Mouse (Mus musculus) lung, adult 2 months (tissue): Measurements from ENCODE around the gene Ero1l. TPM values are rescaled to one million over a fixed set of nuclear protein-coding genes. Genes with fewer than 3 reads are reported as not detected.

Experiments
- DNase-seq: peaks from one replicate; pipeline ENCODE4 v3.0.0; 2022
- H3K4me1 ChIP-seq: fragments of 200-500 bp; 2 replicates; pipeline ENCODE4 v1.6.1; 2011; ENCODE audit warnings: low read length; ENCODE audit not compliant: control insufficient read depth, insufficient read depth
- H3K4me3 ChIP-seq: fragments of 200-500 bp; replicated peaks from 2 replicates; pipeline ENCODE3; 2011; ENCODE audit warnings: low read depth, mild to moderate bottlenecking, control low read depth, low read length; ENCODE audit errors: extremely low read depth
- CTCF ChIP-seq: fragments of 200-500 bp; IDR thresholded peaks from 2 replicates; pipeline ENCODE4 v1.5.1; 2011; ENCODE audit warnings: mild to moderate bottlenecking, low read length, control low read depth; ENCODE audit not compliant: insufficient read depth
- POLR2A ChIP-seq: fragments of 200-500 bp; IDR thresholded peaks from 2 replicates; pipeline ENCODE4 v1.6.1; 2011; ENCODE audit warnings: low read depth, mild to moderate bottlenecking, control low read depth, low read length, borderline replicate concordance; ENCODE audit errors: extremely low read depth
- WGBS: fragments of 180-500 bp; shearing (Covaris S2); methylation state at CpG from one replicate; pipeline ENCODE4 v1.1.7; 2018; 5-methylcytosine and 5-hydroxymethylcytosine counted together
- polyA plus RNA-seq: library from polyadenylated mRNA; depleted of rRNA; stranded (reverse); fragments of >200 nt; gene quantifications from 2 replicates; pipeline ENCODE4 v1.2.3, GENCODE M21; 2012

The Ero1l gene
- polyA plus RNA-seq, 1 experiment = 11.0 TPM

GRCm38 (mm10) chr14:45325471-45325870 is 6.9 kb upstream of the Ero1l start:
- peak; percentile 18 for DNase-seq
- no peaks in the 10 kb centered on the region; the same call in 1 of the 2 replicates for H3K4me1 ChIP-seq
- no peak overlapping the region for H3K4me3 ChIP-seq
- no peak for TF ChIP-seq CTCF
- TF ChIP-seq POLR2A = no peak

- 69% methylated on average over 3 of the region's 3 CpGs for WGBS
- Histone ChIP-seq H3K4me1 (no peaks in the 10 kb centered on the region; the same call in 1 of the 2 replicates), H3K4me3 (no peak overlapping the region)
- DNase-seq = no peak
- TF ChIP-seq CTCF (no peak), POLR2A (no peak)
Observed at GRCm38 (mm10) chr14:45323320-45323719, 4.7 kb upstream of the Ero1l start.

- no peaks in the 10 kb centered on the region; the same call in 1 of the 2 replicates for H3K4me1 ChIP-seq
- no peak overlapping the region for H3K4me3 ChIP-seq
- no peak for DNase-seq
- TF ChIP-seq POLR2A (no peak), CTCF (no peak)
- 86% methylated on average over 2 of the region's 2 CpGs for WGBS
Observed at GRCm38 (mm10) chr14:45322450-45322849, 3.9 kb upstream of the Ero1l start.

- WGBS = 44% methylated on average over 5 of the region's 5 CpGs
- TF ChIP-seq POLR2A (no peak), CTCF (no peak)
- H3K4me1 ChIP-seq = peaks cover 4% of the 10 kb centered on the region; the same call in 1 of the 2 replicates
- H3K4me3 ChIP-seq = no peak overlapping the region
- DNase-seq = no peak
Observed at GRCm38 (mm10) chr14:45321622-45322021, 3.1 kb upstream of the Ero1l start.

GRCm38 (mm10) chr14:45321067-45321466 is 2.5 kb upstream of the Ero1l start:
- no peak for DNase-seq
- 83% methylated on average over 3 of the region's 3 CpGs for WGBS
- Histone ChIP-seq H3K4me3 (no peak overlapping the region), H3K4me1 (peaks cover 5% of the 10 kb centered on the region)
- TF ChIP-seq CTCF (no peak), POLR2A (no peak)

- no peak for TF ChIP-seq POLR2A
- no peak for TF ChIP-seq CTCF
- 62% methylated on average over 4 of the region's 4 CpGs for whole genome bisulfite sequencing
- no peak for DNase-seq
- peaks cover 12% of the 10 kb centered on the region for H3K4me1 ChIP-seq
- no peak overlapping the region for H3K4me3 ChIP-seq
Observed at GRCm38 (mm10) chr14:45320111-45320510, 1.5 kb upstream of the Ero1l start.

GRCm38 (mm10) chr14:45319237-45319610 is 653 bp upstream of the Ero1l start:
- TF ChIP-seq CTCF (no peak), POLR2A (no peak)
- DNase-seq = no peak
- peaks cover 12% of the 10 kb centered on the region for H3K4me1 ChIP-seq
- 54% methylated on average over 3 of the region's 3 CpGs for WGBS
- no peak overlapping the region for H3K4me3 ChIP-seq

- under 1% methylated on average over 34 of the region's 38 CpGs for WGBS
- no peak for TF ChIP-seq CTCF
- TF ChIP-seq POLR2A = no peak
- Histone ChIP-seq H3K4me1 (peaks cover 12% of the 10 kb centered on the region), H3K4me3 (peak overlapping the region; percentile 98)
- DNase-seq = no peak
Observed at GRCm38 (mm10) chr14:45317921-45318411, 605 bp downstream of the Ero1l start.

GRCm38 (mm10) chr14:45316927-45317326 is 1.6 kb downstream of the Ero1l start:
- Histone ChIP-seq H3K4me3 (no peak overlapping the region), H3K4me1 (peaks cover 12% of the 10 kb centered on the region)
- 65% methylated on average over 5 of the region's 5 CpGs for WGBS
- no peak for DNase-seq
- TF ChIP-seq POLR2A (no peak), CTCF (no peak)

- TF ChIP-seq CTCF = no peak
- 91% methylated on average over 14 of the region's 14 CpGs for WGBS
Observed at GRCm38 (mm10) chr14:45310101-45310500, 8.5 kb downstream of the Ero1l start.

GRCm38 (mm10) chr14:45309646-45310045 is 8.9 kb downstream of the Ero1l start:
- no peak for DNase-seq
- Histone ChIP-seq H3K4me3 (no peak overlapping the region), H3K4me1 (no peaks in the 10 kb centered on the region; the same call in none of the 2 replicates)
- TF ChIP-seq CTCF (no peak), POLR2A (no peak)
- WGBS = 69% methylated on average over 13 of the region's 13 CpGs

More at GRCm38 (mm10) chr14:45310101-45310500, 8.5 kb downstream of the Ero1l start:
- Histone ChIP-seq H3K4me1 (no peaks in the 10 kb centered on the region; the same call in none of the 2 replicates), H3K4me3 (no peak overlapping the region)
- DNase-seq = no peak
